17 mouse cellular contexts compared by ENCODE assay signal in the genomic region with DNA sequence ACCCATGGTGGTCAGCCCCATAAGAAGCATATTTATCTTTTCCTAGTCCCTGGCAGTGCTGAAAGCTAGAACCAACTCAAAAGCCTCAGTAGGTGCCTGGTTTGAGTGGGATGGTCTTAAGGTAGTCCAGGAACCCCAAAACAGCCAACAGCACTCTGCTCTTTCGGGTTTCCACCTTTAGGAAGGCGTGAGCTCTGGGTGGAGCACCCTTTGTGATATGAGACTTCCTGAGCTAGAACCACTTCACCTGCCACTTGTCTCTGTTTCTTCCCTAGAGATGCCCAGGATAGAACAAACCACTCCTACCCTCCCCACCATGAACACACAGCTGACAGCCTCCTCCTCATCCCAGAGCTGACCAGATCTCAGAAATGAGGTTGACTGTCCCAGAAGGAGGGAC. TPM values are rescaled to one million over a fixed set of nuclear protein-coding genes. Genes with fewer than 3 reads are reported as not detected.
A peak's percentile ranks its signal among the peaks of the same experiment; 100 is the strongest.
DNase-seq lines count a peak whose midpoint lies in the region; ATAC-seq and TF ChIP-seq lines count a peak whose summit lies in the region.
"Had no signal": no experiment of that assay in that cellular context is flagged by ENCODE, and none has a peak within 500 bp of the region (broad histone marks: within the 10 kb centered on the region; RNA-seq: fewer than 3 reads in every experiment).

No protein-coding gene starts in this region.

- TF ChIP-seq CTCF in liver, postnatal 0 days (IDR thresholded peaks at IDR 0.05; ENCODE audit: low read depth), result no peak
- no peak for TF ChIP-seq CTCF in kidney, adult 2 months (conservative IDR thresholded peaks at IDR 0.05; ENCODE audit: insufficient read depth, insufficient read length, low read depth, low read length)

- no peak overlapping the region for H3K4me3 ChIP-seq in heart, embryonic 10.5 days
- H3K4me3 ChIP-seq in liver, embryonic 12.5 days, result no peak overlapping the region
- no peak overlapping the region for H3K4me3 ChIP-seq in liver, postnatal 0 days (ENCODE audit: low read depth, low read length)
- H3K4me3 ChIP-seq in kidney, adult 2 months (ENCODE audit: insufficient read depth, low read depth, low read length), result no peak overlapping the region
- H3K4me3 ChIP-seq: forebrain, embryonic 12.5 days; megakaryocyte, embryonic 14.5 days; neural tube, embryonic 15.5 days had no signal

- H3K4me2 ChIP-seq in liver, embryonic 12.5 days, result no peak overlapping the region
- H3K4me2 ChIP-seq in liver, postnatal 0 days (ENCODE audit: low read depth, low read length), result no peak overlapping the region
- H3K4me2 ChIP-seq: forebrain, embryonic 12.5 days; neural tube, embryonic 15.5 days had no signal

- H3K4me1 ChIP-seq in heart, embryonic 10.5 days, result peaks cover 84% of the 10 kb centered on the region
- peaks cover 68% of the 10 kb centered on the region for H3K4me1 ChIP-seq in liver, embryonic 12.5 days
- H3K4me1 ChIP-seq in liver, postnatal 0 days (ENCODE audit: insufficient read depth), result peaks cover 16% of the 10 kb centered on the region
- no peaks in the 10 kb centered on the region for H3K4me1 ChIP-seq in kidney, adult 2 months (ENCODE audit: control insufficient read depth, insufficient read depth, low read length)
- H3K4me1 ChIP-seq: neural tube, embryonic 15.5 days had no signal

- ATAC-seq in liver, embryonic 12.5 days, result no peak
- ATAC-seq in liver, postnatal 0 days, result no peak
- ATAC-seq in activated CD4-positive, CD25-positive, alpha-beta regulatory T cell, adult 4 months, result peak; percentile 53
- ATAC-seq: hindbrain, embryonic 16.5 days had no signal

- peaks cover 11% of the 10 kb centered on the region for H3K36me3 ChIP-seq in heart, embryonic 10.5 days
- H3K36me3 ChIP-seq in liver, embryonic 12.5 days, result peaks cover 17% of the 10 kb centered on the region
- peaks cover 2% of the 10 kb centered on the region for H3K36me3 ChIP-seq in liver, postnatal 0 days (replicated peaks; ENCODE audit: insufficient read depth, low read length)
- H3K36me3 ChIP-seq in kidney, adult 2 months (ENCODE audit: control insufficient read depth, insufficient read depth, low read length), result no peaks in the 10 kb centered on the region

- H3K27me3 ChIP-seq in heart, embryonic 10.5 days (ENCODE audit: insufficient read depth, poor library complexity, severe bottlenecking), result no peaks in the 10 kb centered on the region
- no peaks in the 10 kb centered on the region for H3K27me3 ChIP-seq in liver, embryonic 12.5 days (replicated peaks)
- H3K27me3 ChIP-seq in liver, postnatal 0 days (ENCODE audit: insufficient read depth, low read length), result no peaks in the 10 kb centered on the region
- H3K27me3 ChIP-seq in kidney, adult 2 months (replicated peaks; ENCODE audit: control insufficient read depth, insufficient read depth, low read length), result no peaks in the 10 kb centered on the region
- H3K27me3 ChIP-seq: forebrain, embryonic 12.5 days; megakaryocyte, embryonic 14.5 days; neural tube, embryonic 15.5 days had no signal

- no peak for DNase-seq in heart, embryonic 10.5 days (ENCODE audit: low spot score)
- no peak for DNase-seq in heart, adult 18-20 months
- DNase-seq in liver, postnatal 0 days, result no peak
- DNase-seq in thymus, postnatal 0 days (ENCODE audit: low spot score), result peak; percentile 78
- no peak for DNase-seq in ovary, adult 18-20 months (ENCODE audit: low spot score)
- DNase-seq in kidney, adult 2 months, result no peak
- DNase-seq: adrenal gland, postnatal 10 days; cerebellum, adult 8-10 months; kidney, adult 9 months; retina, postnatal 1 day had no signal

- 72% methylated on average over 2 of the region's 2 CpGs for WGBS in heart, embryonic 10.5 days
- WGBS in liver, embryonic 12.5 days (ENCODE audit: insufficient replicate concordance), result 45% methylated on average over 2 of the region's 2 CpGs
- 55% methylated on average over 2 of the region's 2 CpGs for WGBS in liver, postnatal 0 days (ENCODE audit: insufficient replicate concordance)
- WGBS in kidney, adult 2 months, result 75% methylated on average over 2 of the region's 2 CpGs

- no peak for TF ChIP-seq EP300 in liver, postnatal 0 days (IDR thresholded peaks at IDR 0.05; ENCODE audit: low read depth)

- H3K9me3 ChIP-seq in heart, embryonic 10.5 days, result no peaks in the 10 kb centered on the region
- no peaks in the 10 kb centered on the region for H3K9me3 ChIP-seq in liver, embryonic 12.5 days (replicated peaks)
- no peaks in the 10 kb centered on the region for H3K9me3 ChIP-seq in liver, postnatal 0 days (ENCODE audit: low read length)
- H3K9me3 ChIP-seq: forebrain, embryonic 12.5 days; megakaryocyte, embryonic 14.5 days; neural tube, embryonic 15.5 days had no signal

- TF ChIP-seq POLR2A in kidney, adult 2 months (IDR thresholded peaks at IDR 0.05; ENCODE audit: low read depth, low read length), result no peak

- H3K27ac ChIP-seq in heart, embryonic 10.5 days, result peak overlapping the region; percentile 87
- 0 out of 2 replicates have a peak overlapping the region, but pooled peaks have one; percentile 45 for H3K27ac ChIP-seq in liver, embryonic 12.5 days
- no peak overlapping the region for H3K27ac ChIP-seq in liver, postnatal 0 days (ENCODE audit: low read depth)
- no peak overlapping the region for H3K27ac ChIP-seq in kidney, adult 2 months (ENCODE audit: insufficient read depth, low read depth, low read length)
- H3K27ac ChIP-seq: forebrain, embryonic 12.5 days; neural tube, embryonic 15.5 days had no signal

- 0 out of 2 replicates have a peak overlapping the region, but pooled peaks have one; percentile 13 for H3K9ac ChIP-seq in liver, embryonic 12.5 days
- no peak overlapping the region for H3K9ac ChIP-seq in liver, postnatal 0 days (replicated peaks)
- H3K9ac ChIP-seq: forebrain, embryonic 12.5 days; neural tube, embryonic 15.5 days had no signal

RNA-seq across cellular contexts. Expression of a gene that starts 27.3 kb away (rescaled TPM):
- polyA plus RNA-seq in heart, embryonic 10.5 days (2016; fragmentation: Nextera tagmentation; extraction: Ambion mirVana), result 37.7 and 60.1 TPM in 2 replicates
- 10 to 100 TPM; 15.0 to 23.0 TPM for total RNA-seq in heart, adult 18-20 months (2021)
- polyA plus RNA-seq in liver, embryonic 12.5 days (2016; fragmentation: Nextera tagmentation; extraction: Ambion mirVana), result 22.4 and 22.6 TPM in 2 replicates
- 3.8 and 4.3 TPM in 2 replicates for polyA plus RNA-seq in liver, postnatal 0 days (2015; fragmentation: Nextera tagmentation; extraction: Ambion mirVana)
- 10 to 100 TPM; 23.6 to 27.1 TPM for polyA plus RNA-seq in activated CD4-positive, CD25-positive, alpha-beta regulatory T cell, adult 4 months (2017; shearing (Covaris generic))
- 57.5 and 68.6 TPM in 2 replicates for polyA plus RNA-seq in thymus, postnatal 0 days (2015; fragmentation: Nextera tagmentation; extraction: Ambion mirVana)
- 2.6 and 4.9 TPM in 2 replicates for polyA plus RNA-seq in kidney, adult 2 months (2012; rRNA removed)

RNA-seq across cellular contexts. Expression of a gene that starts 38.0 kb away (rescaled TPM):
- polyA plus RNA-seq in heart, embryonic 10.5 days (2016; fragmentation: Nextera tagmentation; extraction: Ambion mirVana), result 10.9 and 12.9 TPM in 2 replicates
- 10 to 100 TPM; 27.3 to 38.3 TPM for total RNA-seq in heart, adult 18-20 months (2021)
- polyA plus RNA-seq in liver, embryonic 12.5 days (2016; fragmentation: Nextera tagmentation; extraction: Ambion mirVana), result 3.0 and 3.4 TPM in 2 replicates
- 1.6 and 1.7 TPM in 2 replicates for polyA plus RNA-seq in liver, postnatal 0 days (2015; fragmentation: Nextera tagmentation; extraction: Ambion mirVana)
- polyA plus RNA-seq in activated CD4-positive, CD25-positive, alpha-beta regulatory T cell, adult 4 months (2017; shearing (Covaris generic)), result not detected
- polyA plus RNA-seq in thymus, postnatal 0 days (2015; fragmentation: Nextera tagmentation; extraction: Ambion mirVana), result 0.91 and 1.0 TPM in 2 replicates
- polyA plus RNA-seq in kidney, adult 2 months (2012; rRNA removed), result 5.7 and 6.0 TPM in 2 replicates
- total RNA-seq: monocyte, adult 5-6 weeks had no signal

Comparison
In these comparisons a context has a peak if more than half of its experiments do, and no peak if none do; other contexts are left out.
1. H3K27ac ChIP-seq: peak in heart, embryonic 10.5 days (single experiment) and liver, embryonic 12.5 days (single experiment); none in liver, postnatal 0 days (single experiment) and kidney, adult 2 months (single experiment).